Mouse (Mus musculus): ENCODE measurements at regions not wholly inside any gene's neighbourhood (a gene's known extent, or its start where the extent isn't known, plus 50 kb on each side); places are given as distances from the start of the nearest gene placed in this dataset.

GRCm38 (mm10) chr3:52731491-52731890 lies 285.5 kb downstream of the Cog6 start:
- TF ChIP-seq CTCF (conservative IDR thresholded peaks at IDR 0.05; ENCODE audit: low read length) (no peak), NANOG (IDR thresholded peaks at IDR 0.05; ENCODE audit: borderline replicate concordance, low read length) (no peak), POU5F1 (IDR thresholded peaks at IDR 0.05; ENCODE audit: borderline replicate concordance, low read length) (no peak)
